Mouse (Mus musculus): ENCODE measurements at regions not wholly inside any gene's neighbourhood (a gene's known extent, or its start where the extent isn't known, plus 50 kb on each side); places are given as distances from the start of the nearest gene placed in this dataset.

DNA sequence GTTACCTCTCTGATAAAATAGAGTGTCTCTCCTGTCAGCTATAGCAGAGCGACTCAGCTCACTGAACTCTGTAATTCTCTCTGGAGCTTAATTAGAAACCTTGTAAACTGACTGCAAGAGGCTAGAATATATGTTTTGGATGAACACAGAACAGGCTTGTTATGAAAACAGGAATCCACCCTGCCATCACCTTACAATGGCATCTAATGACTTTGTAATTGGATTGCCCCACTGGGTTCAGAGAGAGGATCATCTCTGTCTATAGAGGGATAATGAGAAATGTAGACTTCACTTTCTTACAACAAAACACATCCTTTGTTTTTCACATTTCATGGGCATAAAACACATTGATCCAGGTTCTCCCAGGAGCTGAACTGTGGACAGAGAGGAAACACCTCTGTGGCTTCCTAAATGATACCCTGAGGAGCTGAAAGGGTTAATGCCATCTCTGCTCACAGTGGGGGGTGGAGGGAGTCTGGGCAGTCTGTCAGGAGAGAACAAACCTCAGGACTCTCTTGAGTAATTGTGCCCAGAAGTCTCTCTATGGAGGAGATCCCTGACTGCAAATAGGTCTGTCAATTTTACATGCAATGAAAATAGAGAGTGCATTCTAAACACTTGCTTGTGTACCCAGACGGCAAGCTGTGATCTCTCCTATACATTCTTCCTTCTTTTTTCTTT, 571.9 kb downstream of the Ttll7 start:
- Histone ChIP-seq H3K27ac (no peak overlapping the region), H3K4me1 (no peaks in the 10 kb centered on the region), H3K9ac (no peak overlapping the region), H3K9me3 (replicated peaks) (no peaks in the 10 kb centered on the region), H3K27me3 (no peaks in the 10 kb centered on the region), H3K4me3 (replicated peaks) (no peak overlapping the region), H3K4me2 (no peak overlapping the region), H3K36me3 (no peaks in the 10 kb centered on the region)
- ATAC-seq (replicated peaks; ENCODE audit: low FRiP score) = no peak
- 37% methylated on average over 2 of the region's 2 CpGs for WGBS

DNA sequence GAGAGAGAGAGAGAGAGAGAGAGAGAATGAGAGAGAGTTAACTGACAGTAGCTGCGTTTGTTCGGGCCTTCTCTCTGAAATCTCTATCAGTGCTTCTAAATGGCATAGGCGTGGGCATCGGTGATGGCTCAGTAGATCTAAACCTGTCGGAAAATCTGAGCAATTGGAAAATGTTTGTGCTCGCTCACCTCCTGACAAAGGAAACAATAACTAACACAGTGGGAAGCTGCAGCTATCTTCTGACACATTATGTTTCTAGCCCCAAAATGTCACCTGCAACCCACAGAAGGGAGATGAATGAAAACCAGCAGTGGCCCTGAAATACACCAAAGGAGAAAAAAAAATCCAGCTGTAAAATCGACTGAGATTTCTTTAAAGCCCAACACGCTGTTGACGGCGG, 576.7 kb downstream of the Ttll7 start:
- Histone ChIP-seq H3K27ac (no peak overlapping the region), H3K9ac (no peak overlapping the region), H3K4me3 (replicated peaks) (no peak overlapping the region), H3K9me3 (replicated peaks) (no peaks in the 10 kb centered on the region), H3K36me3 (no peaks in the 10 kb centered on the region), H3K4me1 (no peaks in the 10 kb centered on the region), H3K27me3 (no peaks in the 10 kb centered on the region), H3K4me2 (no peak overlapping the region)
- WGBS = 68% methylated on average over 10 of the region's 10 CpGs
- ATAC-seq (replicated peaks; ENCODE audit: low FRiP score) = no peak

DNA sequence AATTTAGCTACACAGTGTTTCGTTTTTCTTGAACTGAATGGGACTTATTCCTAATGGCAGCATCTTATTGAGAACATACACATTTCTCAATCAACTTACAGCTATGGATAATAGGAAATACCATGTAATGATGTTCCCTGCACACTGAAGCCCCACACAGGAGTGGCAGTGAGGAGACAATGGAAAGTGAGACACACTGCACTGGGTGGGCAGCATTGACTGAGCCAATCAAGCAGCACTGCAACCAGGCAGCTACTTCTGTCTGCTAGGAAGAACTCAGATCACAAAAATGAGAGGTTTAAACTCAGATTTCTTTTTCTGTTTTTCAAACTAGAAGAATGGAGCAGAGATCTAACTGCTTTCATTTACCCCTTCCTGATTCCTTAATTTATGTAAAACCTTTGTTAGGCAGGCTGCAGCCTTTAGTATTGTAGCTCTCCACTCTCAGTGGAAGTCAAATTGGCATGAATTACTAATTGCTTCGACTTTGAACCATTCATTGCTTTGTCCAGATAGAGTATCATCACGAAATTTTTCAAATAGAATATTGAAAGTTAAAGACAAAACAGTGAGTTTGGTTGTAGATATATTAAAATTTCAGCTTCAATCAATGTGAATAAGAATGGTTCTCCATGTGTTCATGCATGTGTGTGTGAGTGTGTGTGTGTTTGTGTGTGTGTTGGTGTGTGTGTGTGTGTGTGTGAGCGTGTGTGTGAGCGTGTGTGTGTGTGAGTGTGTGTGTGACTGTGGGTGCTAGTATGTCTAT, 590.9 kb downstream of the Ttll7 start:
- Histone ChIP-seq H3K27me3 (no peaks in the 10 kb centered on the region), H3K4me1 (no peaks in the 10 kb centered on the region), H3K4me3 (replicated peaks) (no peak overlapping the region), H3K36me3 (no peaks in the 10 kb centered on the region), H3K9ac (no peak overlapping the region), H3K27ac (no peak overlapping the region), H3K4me2 (no peak overlapping the region), H3K9me3 (replicated peaks) (no peaks in the 10 kb centered on the region)
- no peak for ATAC-seq (replicated peaks; ENCODE audit: low FRiP score)
- WGBS = 74% methylated on average over 5 of the region's 5 CpGs

DNA sequence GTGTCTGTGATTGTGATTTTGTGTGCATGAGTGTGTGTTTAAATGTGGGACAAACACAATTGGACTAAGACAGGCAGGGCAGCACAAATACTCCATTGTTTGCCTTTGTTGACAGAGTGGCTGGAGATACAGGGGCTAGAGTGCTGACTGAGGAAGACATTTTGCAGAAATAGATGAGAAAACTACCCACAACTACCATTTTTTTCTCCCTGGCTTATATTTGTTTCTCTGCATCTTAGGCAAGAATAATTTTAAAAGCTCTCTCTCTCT, 591.5 kb downstream of the Ttll7 start:
- no peak for ATAC-seq (replicated peaks; ENCODE audit: low FRiP score)
- no peaks in the 10 kb centered on the region for H3K36me3 ChIP-seq

DNA sequence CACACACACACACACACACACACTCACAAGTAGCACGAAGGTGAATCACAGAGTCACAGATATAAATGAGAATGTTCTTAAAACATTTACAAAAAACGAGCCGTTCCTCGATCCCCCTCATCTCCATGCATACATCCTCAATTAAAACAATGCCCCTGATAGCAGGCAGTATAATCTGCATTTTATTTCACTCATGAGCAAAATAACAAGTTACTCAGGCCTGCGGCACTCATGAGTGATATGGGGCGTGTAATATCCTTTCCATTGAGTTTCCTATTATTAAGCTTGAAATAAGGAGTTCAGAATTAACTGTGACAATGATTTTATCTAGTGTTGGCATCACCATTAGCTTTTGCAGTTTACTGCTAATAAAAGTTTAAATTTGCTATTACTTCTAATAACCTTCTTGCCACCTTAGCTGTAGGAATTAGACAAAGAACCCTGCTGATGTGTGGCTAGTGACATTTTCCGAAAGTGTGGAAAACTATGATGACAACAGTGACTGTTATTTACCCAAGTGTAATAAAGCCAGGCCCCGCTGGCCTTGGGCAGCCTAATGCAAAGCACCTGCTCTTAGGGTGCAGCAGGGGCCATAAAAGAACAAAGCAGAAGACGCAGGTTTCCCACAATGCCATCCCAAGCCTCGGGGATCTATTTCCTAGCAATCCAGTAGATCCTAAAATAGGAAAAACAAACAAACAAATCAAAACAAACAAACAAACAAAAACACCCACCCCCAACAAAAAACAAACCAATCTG, 592.0 kb downstream of the Ttll7 start:
- 66% methylated on average over 10 of the region's 10 CpGs for WGBS
- no peaks in the 10 kb centered on the region for H3K4me1 ChIP-seq
- H3K4me3 ChIP-seq (replicated peaks) = no peak overlapping the region
- ATAC-seq (replicated peaks; ENCODE audit: low FRiP score) = no peak
- no peaks in the 10 kb centered on the region for H3K36me3 ChIP-seq
- no peaks in the 10 kb centered on the region for H3K9me3 ChIP-seq (replicated peaks)
- no peak overlapping the region for H3K4me2 ChIP-seq
- H3K9ac ChIP-seq = no peak overlapping the region
- no peaks in the 10 kb centered on the region for H3K27me3 ChIP-seq
- no peak overlapping the region for H3K27ac ChIP-seq

More for the DNA sequence above, 591.5 kb downstream of the Ttll7 start:
- Histone ChIP-seq H3K9ac (no peak overlapping the region), H3K4me2 (no peak overlapping the region), H3K4me3 (replicated peaks) (no peak overlapping the region), H3K4me1 (no peaks in the 10 kb centered on the region), H3K27ac (no peak overlapping the region), H3K9me3 (replicated peaks) (no peaks in the 10 kb centered on the region), H3K27me3 (no peaks in the 10 kb centered on the region)

DNA sequence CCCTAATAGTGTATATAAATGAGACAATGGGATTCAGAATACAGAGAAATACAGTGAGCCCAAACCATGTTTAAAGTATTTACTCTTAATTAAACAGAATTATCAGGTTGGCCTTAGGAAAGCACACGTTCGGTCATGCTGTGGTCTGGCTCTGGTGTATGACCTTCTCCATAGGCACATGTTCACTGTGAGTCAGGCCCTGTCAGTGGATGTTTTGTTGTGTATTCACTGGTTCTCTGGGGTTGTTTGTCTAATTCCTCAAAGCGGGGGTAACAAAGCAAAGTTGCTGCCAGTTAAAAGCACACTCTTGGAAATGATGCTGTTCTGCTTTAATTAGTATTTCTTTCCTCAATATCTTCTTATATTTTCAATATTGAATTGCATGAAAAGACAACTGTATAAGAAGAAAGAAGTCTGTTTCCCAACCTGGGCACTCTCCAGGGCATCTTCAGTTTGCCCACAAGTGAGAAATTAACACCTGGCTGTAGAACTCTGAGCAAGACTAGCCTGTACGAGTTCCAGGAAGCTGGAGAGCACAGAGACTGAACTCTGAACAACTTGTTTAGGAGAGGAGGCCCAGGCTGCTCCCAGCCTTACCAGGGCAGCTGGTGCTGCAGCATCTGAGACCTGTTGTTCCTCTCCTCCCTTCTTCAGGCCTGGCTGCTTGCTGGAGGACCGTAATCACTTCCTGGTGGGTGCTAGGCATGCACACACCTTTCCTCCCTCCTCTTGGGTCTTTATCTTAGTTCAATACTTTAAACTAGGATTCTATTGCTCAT, 593.1 kb downstream of the Ttll7 start:
- Histone ChIP-seq H3K9me3 (replicated peaks) (no peaks in the 10 kb centered on the region), H3K9ac (no peak overlapping the region), H3K4me1 (no peaks in the 10 kb centered on the region), H3K36me3 (no peaks in the 10 kb centered on the region), H3K4me2 (no peak overlapping the region), H3K27ac (no peak overlapping the region), H3K4me3 (replicated peaks) (no peak overlapping the region), H3K27me3 (no peaks in the 10 kb centered on the region)
- no peak for ATAC-seq (replicated peaks; ENCODE audit: low FRiP score)
- WGBS = 81% methylated on average over 5 of the region's 5 CpGs

DNA sequence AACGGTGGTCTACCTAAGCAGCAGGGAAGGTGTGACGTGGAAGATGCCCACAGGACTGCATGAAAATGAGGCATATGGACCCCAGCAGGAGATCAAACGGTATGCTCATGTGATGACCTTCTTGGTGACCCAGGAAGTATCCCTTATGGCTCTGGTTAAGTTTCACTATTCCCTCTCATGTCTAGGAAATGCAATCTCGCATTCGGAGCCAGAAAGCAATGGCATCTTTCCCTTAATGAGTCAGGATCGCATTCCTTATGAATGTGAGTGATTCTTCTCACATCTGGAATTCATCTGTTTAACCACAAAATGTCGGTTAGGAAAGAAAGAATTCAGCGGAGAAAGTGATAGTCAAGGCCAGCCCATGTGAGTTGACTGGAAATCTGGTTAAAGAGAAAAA, 593.7 kb downstream of the Ttll7 start:
- Histone ChIP-seq H3K4me2 (no peak overlapping the region), H3K9me3 (replicated peaks) (no peaks in the 10 kb centered on the region), H3K27me3 (no peaks in the 10 kb centered on the region), H3K9ac (no peak overlapping the region), H3K4me3 (replicated peaks) (no peak overlapping the region), H3K4me1 (no peaks in the 10 kb centered on the region), H3K27ac (no peak overlapping the region), H3K36me3 (no peaks in the 10 kb centered on the region)
- ATAC-seq (replicated peaks; ENCODE audit: low FRiP score) = no peak
- 91% methylated on average over 8 of the region's 8 CpGs for WGBS

DNA sequence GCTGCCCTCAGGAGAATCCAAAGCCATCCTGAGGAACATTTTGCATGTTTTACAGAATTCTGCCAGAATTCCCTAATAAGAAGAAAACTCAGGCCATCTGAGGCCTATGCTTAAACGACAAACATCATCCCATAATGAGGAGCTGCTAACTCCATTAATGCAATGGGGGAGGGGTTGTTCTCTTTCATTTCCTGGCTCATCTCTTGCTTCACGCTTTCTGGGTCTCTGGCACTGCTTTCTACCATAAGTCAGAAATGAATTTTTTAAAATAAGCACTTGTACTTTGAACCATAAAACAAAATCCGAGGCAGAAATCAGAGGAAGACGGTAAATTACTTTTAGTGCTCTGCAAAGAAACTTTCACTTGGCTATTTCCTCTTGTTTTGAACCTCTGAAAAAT, 600.0 kb downstream of the Ttll7 start:
- no peak overlapping the region for H3K4me3 ChIP-seq (replicated peaks)
- H3K27me3 ChIP-seq = no peaks in the 10 kb centered on the region
- no peaks in the 10 kb centered on the region for H3K9me3 ChIP-seq (replicated peaks)
- no peaks in the 10 kb centered on the region for H3K36me3 ChIP-seq
- H3K4me1 ChIP-seq = no peaks in the 10 kb centered on the region
- no peak overlapping the region for H3K27ac ChIP-seq
- no peak overlapping the region for H3K4me2 ChIP-seq
- WGBS = 52% methylated on average over 4 of the region's 4 CpGs
- ATAC-seq (replicated peaks; ENCODE audit: low FRiP score) = no peak
- no peak overlapping the region for H3K9ac ChIP-seq

DNA sequence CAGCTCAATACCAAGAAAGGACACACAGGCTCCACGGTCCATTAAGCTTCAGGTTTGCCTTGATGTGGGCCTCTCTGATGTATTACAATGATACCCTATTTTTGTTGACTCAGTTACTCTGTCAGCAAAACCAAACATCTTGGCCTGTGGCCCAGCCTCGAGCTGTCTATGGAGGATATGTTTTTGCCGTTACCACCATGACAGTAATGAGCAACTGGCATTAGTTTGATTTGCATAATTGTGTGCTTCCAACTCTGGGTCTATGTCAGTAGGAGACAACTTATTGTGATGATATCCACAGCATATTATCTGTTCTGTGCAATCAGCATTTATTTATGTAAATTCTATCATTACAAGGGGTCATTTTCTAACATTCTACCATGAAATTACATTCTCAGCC, 603.2 kb downstream of the Ttll7 start:
- H3K4me2 ChIP-seq = no peak overlapping the region
- H3K4me3 ChIP-seq (replicated peaks) = no peak overlapping the region
- H3K9ac ChIP-seq = no peak overlapping the region
- 55% methylated on average over 3 of the region's 3 CpGs for WGBS
- no peaks in the 10 kb centered on the region for H3K27me3 ChIP-seq
- 0 out of 2 replicates have a peak, but pooled peaks cover 3% of the 10 kb centered on the region for H3K4me1 ChIP-seq
- no peaks in the 10 kb centered on the region for H3K9me3 ChIP-seq (replicated peaks)
- no peaks in the 10 kb centered on the region for H3K36me3 ChIP-seq
- H3K27ac ChIP-seq = no peak overlapping the region
- ATAC-seq (replicated peaks; ENCODE audit: low FRiP score) = no peak

DNA sequence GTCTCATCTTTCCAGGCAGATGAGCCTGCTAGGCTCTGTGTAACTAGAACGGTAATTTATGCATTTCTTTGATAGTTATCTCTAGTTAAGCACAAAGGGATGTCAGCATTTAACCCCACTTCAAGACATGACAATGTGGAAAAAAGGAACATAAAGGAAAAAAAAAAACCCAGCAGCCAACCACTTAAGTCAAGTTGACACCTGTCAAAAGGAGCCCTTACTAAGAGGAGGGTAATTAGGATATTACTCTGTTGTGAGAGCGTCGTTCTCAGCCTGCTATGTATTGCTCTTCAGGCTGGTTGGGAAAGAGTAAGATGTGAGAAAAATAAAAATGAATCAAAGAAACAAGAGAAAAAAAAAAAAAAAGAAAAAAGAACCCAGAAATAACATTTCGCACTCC, 604.1 kb downstream of the Ttll7 start:
- H3K4me2 ChIP-seq = no peak overlapping the region
- H3K9me3 ChIP-seq (replicated peaks) = no peaks in the 10 kb centered on the region
- 76% methylated on average over 4 of the region's 4 CpGs for WGBS
- no peak for ATAC-seq (replicated peaks; ENCODE audit: low FRiP score)
- H3K4me1 ChIP-seq = 0 out of 2 replicates have a peak, but pooled peaks cover 3% of the 10 kb centered on the region
- no peak overlapping the region for H3K4me3 ChIP-seq (replicated peaks)
- no peak overlapping the region for H3K9ac ChIP-seq
- no peaks in the 10 kb centered on the region for H3K27me3 ChIP-seq
- no peaks in the 10 kb centered on the region for H3K36me3 ChIP-seq
- no peak overlapping the region for H3K27ac ChIP-seq

DNA sequence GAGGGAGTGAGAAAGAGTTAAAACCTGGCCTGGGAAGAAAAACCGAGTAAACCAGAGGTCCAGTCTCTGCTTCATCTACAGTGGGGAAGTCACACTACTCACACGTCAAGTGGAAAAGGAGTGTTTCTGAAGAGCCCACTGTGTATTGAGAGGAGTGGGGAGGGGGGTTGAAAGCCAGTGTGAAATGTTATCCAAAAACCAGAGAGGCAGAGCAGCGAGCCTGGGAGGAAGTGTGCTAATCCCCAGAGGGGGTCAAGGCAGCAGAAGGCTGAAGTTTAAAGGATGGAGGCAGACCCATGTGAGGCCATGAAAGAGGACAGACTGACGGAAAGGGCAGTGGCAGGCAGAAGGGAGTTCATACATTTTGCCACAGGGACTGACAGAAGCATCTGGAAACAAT, 605.9 kb downstream of the Ttll7 start:
- Histone ChIP-seq H3K9ac (no peak overlapping the region), H3K9me3 (replicated peaks) (no peaks in the 10 kb centered on the region), H3K4me1 (0 out of 2 replicates have a peak, but pooled peaks cover 3% of the 10 kb centered on the region), H3K4me2 (no peak overlapping the region), H3K4me3 (replicated peaks) (no peak overlapping the region), H3K36me3 (no peaks in the 10 kb centered on the region), H3K27me3 (no peaks in the 10 kb centered on the region), H3K27ac (no peak overlapping the region)
- no peak for ATAC-seq (replicated peaks; ENCODE audit: low FRiP score)
- 28% methylated on average over 4 of the region's 4 CpGs for WGBS

DNA sequence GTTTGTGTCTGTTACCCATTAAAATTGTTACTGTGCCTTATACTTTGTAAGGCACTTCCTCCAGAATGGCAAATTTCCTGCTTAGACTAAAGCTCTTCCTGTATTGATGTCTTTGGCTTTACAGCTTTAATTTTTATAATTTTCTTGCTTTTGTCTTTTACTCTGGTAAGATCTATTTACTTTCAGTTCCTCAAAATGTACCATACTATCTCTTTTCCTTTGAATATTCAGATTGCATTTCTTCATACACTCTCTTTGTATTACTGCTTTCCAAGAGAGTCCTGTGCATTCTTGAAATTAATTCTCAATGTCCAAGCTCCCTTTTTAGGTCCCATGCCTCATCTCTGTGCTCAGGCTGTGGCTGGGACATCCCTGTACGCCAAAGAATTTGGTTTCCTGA, 627.7 kb downstream of the Ttll7 start:
- Histone ChIP-seq H3K4me1 (no peaks in the 10 kb centered on the region), H3K4me2 (no peak overlapping the region), H3K27ac (no peak overlapping the region), H3K4me3 (replicated peaks) (no peak overlapping the region), H3K9me3 (replicated peaks) (no peaks in the 10 kb centered on the region), H3K9ac (no peak overlapping the region), H3K36me3 (no peaks in the 10 kb centered on the region), H3K27me3 (no peaks in the 10 kb centered on the region)
- WGBS = 78% methylated on average over 1 of the region's 1 CpGs
- no peak for ATAC-seq (replicated peaks; ENCODE audit: low FRiP score)

All from kidney, embryonic 15.5 days (tissue).